Mouse (Mus musculus) layer of hippocampus, adult 9-11 months (tissue): ENCODE measurements around the gene Nemp1.

ENCODE experiments used
- DNase-seq: peaks from one replicate; pipeline ENCODE4 v3.0.0; 2022

Gene Nemp1

GRCm38 (mm10) chr10:127674794-127675522 lies 8.3 kb downstream of the Nemp1 start:
- peak; percentile 96 for DNase-seq

- no peak for DNase-seq
Observed at GRCm38 (mm10) chr10:127675859-127676398, 9.2 kb downstream of the Nemp1 start.

- DNase-seq = peak; percentile 96
Observed at GRCm38 (mm10) chr10:127676691-127677548, 10.2 kb downstream of the Nemp1 start.

GRCm38 (mm10) chr10:127677591-127678336 lies 11.1 kb downstream of the Nemp1 start:
- peak; percentile 63 for DNase-seq

GRCm38 (mm10) chr10:127679208-127679607 lies 12.5 kb downstream of the Nemp1 start:
- no peak for DNase-seq

- no peak for DNase-seq
Observed at GRCm38 (mm10) chr10:127679881-127680280, 13.2 kb downstream of the Nemp1 start.

GRCm38 (mm10) chr10:127682886-127683285 lies 16.2 kb downstream of the Nemp1 start:
- no peak for DNase-seq

GRCm38 (mm10) chr10:127691053-127691452 lies 24.4 kb downstream of the Nemp1 start:
- DNase-seq = no peak

GRCm38 (mm10) chr10:127694636-127695035 lies 27.9 kb downstream of the Nemp1 start:
- DNase-seq = no peak

- no peak for DNase-seq
Observed at GRCm38 (mm10) chr10:127695775-127696174, 29.1 kb downstream of the Nemp1 start.

GRCm38 (mm10) chr10:127698966-127699365 lies 32.3 kb downstream of the Nemp1 start:
- no peak for DNase-seq

GRCm38 (mm10) chr10:127703299-127703698 lies 36.6 kb downstream of the Nemp1 start:
- DNase-seq = no peak

- DNase-seq = no peak
Observed at GRCm38 (mm10) chr10:127704293-127704692, 37.6 kb downstream of the Nemp1 start.

GRCm38 (mm10) chr10:127704766-127705220 lies 38.1 kb downstream of the Nemp1 start, which contains the start of gene Myo1a:
TSS of gene Myo1a (plus strand) at chr10:127705170.
- no peak for DNase-seq

GRCm38 (mm10) chr10:127705783-127706182 lies 39.1 kb downstream of the Nemp1 start:
- DNase-seq = no peak

- no peak for DNase-seq
Observed at GRCm38 (mm10) chr10:127707721-127708120, 41.0 kb downstream of the Nemp1 start.

- DNase-seq = no peak
Observed at GRCm38 (mm10) chr10:127708850-127709370, 42.2 kb downstream of the Nemp1 start.

- no peak for DNase-seq
Observed at GRCm38 (mm10) chr10:127710331-127710730, 43.6 kb downstream of the Nemp1 start.

GRCm38 (mm10) chr10:127712736-127713135 lies 46.0 kb downstream of the Nemp1 start:
- DNase-seq = no peak

GRCm38 (mm10) chr10:127721671-127722418 lies 55.1 kb downstream of the Nemp1 start:
- DNase-seq = no peak

- DNase-seq = no peak
Observed at GRCm38 (mm10) chr10:127724178-127724577, 57.5 kb downstream of the Nemp1 start, which contains the start of gene Tac2. TSS of gene Tac2 (plus strand) at chr10:127724478.

- no peak for DNase-seq
Observed at GRCm38 (mm10) chr10:127725136-127725535, 58.4 kb downstream of the Nemp1 start.
